Mouse (Mus musculus) naive thymus-derived CD4-positive, alpha-beta T cell, adult 5 months (primary cell): ENCODE results near the gene Flywch2. TPM values are rescaled to one million over a fixed set of nuclear protein-coding genes. Genes with fewer than 3 reads are reported as not detected.

ENCODE experiments used
- polyA plus RNA-seq: library from polyadenylated mRNA; unstranded; fragments of 100-300 nt; shearing (Covaris generic); gene quantifications from one replicate; pipeline ENCODE4 v1.2.1, GENCODE M21; 2017

The Flywch2 gene
- polyA plus RNA-seq, result not detected

DNA sequence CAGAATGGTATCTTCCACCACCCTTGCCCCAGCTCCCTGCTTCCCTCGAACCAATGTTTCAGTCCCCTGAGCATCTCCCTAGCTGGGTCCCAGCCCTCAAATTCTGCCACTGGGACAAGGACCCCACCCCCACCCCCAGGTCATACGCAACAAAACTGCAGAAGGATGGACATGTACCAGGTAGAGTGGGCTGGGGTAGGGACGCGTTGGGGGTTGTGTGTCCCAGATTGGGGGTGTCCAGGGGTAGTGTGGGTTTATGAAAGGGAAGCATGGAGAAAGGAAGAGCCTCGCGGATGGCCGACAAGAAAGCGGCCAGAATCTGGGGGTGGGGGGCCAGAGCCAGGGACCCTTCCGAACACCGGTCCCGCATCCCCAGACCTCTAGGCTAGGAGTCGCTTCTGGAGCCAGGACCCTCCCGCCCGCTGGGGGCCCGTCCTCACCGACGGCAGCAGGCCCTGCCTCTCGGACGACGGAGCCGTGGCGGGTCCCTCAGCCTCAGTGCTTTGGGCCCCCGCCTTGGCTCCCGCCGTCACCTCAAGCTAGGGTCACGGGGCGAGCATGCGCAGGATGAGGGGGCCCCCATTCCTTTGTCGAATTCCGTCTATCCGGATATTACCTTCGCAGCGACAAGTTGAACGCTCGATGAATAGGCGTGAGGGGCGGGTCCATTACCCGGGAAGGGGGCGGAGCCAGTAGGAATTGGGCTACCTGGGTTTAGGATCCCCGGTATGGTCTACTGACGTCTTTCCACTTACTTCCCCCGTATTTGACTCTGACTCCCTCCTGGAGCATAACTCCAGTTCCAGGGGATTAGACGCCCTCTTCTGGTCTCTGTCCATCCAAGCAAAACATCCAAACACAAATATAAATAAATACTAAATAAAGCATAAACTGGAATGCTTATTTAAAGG lies at the start of gene Flywch2:
Gene Flywch2 (minus strand): TSS at position 521 of the 911 bp plus-strand sequence.

DNA sequence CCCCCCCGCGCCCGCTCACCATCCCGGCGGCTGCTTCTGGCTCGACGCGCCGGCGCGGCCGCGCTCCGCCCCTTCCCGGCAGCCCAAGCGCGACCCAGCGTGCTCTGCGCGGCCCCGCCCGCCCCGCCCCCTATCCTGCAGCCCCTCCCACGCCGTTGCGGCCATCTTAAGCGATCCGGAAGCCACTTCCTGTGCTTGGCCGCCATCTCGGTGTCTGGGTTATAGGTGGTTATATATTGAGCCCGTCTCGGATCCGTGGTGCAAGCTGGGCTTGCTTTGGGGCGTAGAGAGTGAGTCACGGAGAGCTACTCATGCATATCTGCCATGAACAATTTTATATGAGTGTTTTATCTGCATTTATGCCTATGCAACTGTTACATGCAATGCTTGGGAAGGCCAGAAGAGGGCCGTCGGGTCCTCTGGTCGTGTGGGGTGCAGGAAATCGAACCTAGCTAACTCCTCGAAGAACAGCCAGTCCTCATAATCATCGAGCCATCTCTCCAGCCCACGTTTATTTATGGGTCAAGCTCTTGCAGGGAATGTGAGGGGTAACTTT lies 43.3 kb upstream of the Flywch2 start, which contains the start of gene Elob:
Gene Elob (minus strand): TSS at position 73 of the 556 bp plus-strand sequence.

DNA sequence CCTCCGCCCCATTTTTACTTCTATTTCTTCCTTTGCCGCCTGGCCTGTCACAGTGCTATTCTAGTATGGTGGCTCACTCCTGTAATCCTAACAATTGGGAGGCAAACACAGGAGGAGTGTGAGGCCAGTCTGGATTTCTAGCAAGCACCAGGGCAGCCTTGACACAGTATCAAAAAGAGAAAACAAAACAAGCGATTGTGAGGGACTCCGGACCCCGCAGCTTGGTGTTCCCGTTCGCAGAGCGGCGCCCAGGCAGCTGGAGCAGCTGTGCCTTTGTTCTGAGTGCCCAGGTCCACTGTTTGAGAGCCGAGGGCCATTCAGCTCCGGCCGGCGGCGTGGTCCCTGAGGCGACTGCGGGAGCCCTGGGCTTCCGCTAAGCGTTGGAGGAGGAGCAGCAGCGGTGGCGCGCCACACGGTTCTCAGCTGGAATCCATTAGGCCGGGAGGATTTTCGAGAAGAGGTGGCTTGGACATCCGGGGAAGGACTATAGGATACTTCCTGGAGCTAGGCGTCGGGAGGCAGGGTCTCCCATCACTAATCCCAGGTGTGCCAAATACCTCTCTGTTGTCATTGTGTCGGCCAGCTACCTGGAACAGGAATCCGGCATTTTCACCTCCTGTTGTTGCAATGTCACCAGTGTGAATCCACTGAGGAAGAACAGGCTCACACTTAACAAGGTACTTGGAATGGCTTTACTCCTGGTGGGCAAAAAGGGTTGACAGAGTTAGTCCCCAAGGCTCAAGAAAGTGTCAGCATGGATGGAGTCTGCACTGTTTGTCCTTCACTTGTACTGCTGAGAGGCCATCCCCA lies 4.6 kb upstream of the Flywch2 start, which contains the start of gene Srrm2:
Gene Srrm2 (plus strand): TSS at position 264 of the 810 bp plus-strand sequence.

DNA sequence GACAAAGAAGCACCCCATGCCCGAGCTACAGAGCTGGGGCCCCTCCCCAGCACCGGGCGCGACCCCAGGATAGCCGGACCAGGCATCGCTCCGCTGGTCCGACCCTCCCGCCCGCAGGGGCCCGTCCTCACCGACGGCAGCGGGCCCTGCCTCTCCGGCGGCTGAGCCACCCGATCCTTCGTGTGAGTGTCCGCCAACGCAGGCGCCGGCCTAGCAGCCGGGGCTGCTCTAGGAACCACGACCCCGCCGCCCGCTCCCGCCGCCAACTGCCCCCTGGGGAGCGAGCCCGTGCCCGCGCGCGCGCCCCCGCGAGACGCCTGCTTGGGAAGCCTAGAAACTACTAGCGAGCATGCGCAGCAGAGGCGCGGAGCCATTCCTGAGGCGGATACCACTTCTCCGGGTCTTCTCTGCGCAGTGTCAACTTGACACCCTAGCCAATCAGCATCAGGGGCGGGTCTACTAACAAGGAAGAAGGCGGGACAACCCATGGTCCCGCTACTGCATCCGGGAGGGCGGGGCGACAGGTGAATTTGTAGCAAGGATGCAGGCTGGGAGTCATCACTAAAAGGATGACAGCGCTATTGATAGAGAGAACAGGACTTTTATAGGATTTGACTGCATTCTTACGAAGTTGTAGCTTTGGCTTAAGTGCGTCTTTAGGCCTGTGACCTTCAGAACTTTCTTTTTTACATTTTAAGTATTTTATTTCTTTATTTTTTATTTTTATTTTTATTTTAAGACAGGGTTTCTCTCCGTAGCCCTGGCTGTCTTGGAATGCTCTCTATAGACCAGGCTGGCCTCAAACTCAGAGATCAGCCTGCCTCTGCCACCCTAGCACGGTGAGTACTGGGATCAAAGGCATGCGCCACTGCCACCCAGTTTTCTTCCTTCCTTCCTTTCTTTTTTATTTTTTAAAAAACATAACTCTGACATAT lies 14.3 kb downstream of the Flywch2 start, which contains the start of gene Flywch1:
Gene Flywch1 (minus strand): TSS at position 319 of the 935 bp plus-strand sequence.

DNA sequence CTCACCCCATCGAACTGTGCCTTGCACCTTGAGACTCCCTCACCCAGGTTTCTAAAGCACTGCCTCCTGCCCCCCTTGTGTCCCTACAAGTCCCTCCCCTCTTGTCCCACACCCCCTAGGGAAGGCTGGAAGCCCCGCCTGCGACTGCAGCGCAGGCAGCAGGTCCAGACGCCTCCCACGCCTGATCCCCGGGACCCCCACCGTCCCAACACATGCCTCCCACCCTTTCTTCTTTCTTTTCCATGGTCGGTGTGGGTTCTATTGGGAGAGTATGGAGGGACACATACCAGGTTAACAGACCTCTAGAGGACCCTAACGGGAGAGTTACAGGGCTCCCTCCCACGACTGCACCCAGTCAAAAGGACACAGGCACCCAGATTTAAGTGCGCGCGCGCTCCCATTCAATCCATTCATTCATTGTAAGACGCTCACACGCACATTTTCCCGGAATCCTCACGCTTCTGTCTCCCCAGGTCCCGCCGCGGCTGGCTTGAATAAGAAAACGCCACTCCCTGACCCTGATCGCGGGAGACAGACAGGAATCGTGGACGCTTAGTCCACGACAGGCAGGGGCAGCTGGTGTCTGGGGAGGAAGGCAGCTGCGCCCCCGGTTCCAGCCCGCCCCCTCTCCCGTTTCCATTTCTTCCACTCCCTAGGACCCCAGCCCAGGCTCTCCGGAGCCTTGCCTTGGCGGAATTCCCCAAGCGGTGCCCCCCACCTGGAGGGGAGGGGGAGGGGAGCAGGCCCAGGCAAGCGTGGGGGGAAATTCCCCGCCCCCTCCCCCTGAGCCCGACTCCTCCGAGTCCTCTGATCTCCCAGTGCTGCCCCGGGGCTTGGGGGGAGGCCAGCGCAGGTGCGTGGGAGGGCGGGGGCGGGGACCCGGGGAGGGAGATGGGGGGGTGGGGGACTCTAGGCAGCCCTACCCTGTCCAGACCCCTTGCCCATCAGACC lies 40.3 kb downstream of the Flywch2 start, which contains the start of gene Kremen2:
Gene Kremen2 (minus strand): TSS at position 533 of the 951 bp plus-strand sequence.

GRCm38 (mm10) chr17:23740598-23741021 lies 45.3 kb downstream of the Flywch2 start, which contains the start of gene Paqr4:
TSS of gene Paqr4 (minus strand) at chr17:23740867.

Other genes starting within 250 kb of the Flywch2 start
- 8.3 TPM for gene Zfp213, start 221.8 kb downstream of the Flywch2 start, polyA plus RNA-seq
- gene Zfp13, start 186.6 kb downstream of the Flywch2 start, polyA plus RNA-seq, result not detected
- gene Zscan10, start 185.2 kb downstream of the Flywch2 start, polyA plus RNA-seq, result 19.6 TPM
- not detected for gene Mmp25, start 140.8 kb downstream of the Flywch2 start, polyA plus RNA-seq
- gene Bicdl2, start 125.6 kb downstream of the Flywch2 start, polyA plus RNA-seq, result not detected
- gene Hcfc1r1, start 112.5 kb downstream of the Flywch2 start, polyA plus RNA-seq, result 46.7 TPM
- gene Thoc6, start 112.2 kb downstream of the Flywch2 start, polyA plus RNA-seq, result 35.4 TPM
- gene Tnfrsf12a, start 108.6 kb downstream of the Flywch2 start, polyA plus RNA-seq, result 38.8 TPM
- gene Cldn6, start 106.8 kb downstream of the Flywch2 start, polyA plus RNA-seq, result not detected
- not detected for gene Cldn9, start 102.1 kb downstream of the Flywch2 start, polyA plus RNA-seq
- 0.27 TPM for gene 1520401A03Rik, start 63.3 kb downstream of the Flywch2 start, polyA plus RNA-seq
- gene Pkmyt1, start 59.7 kb downstream of the Flywch2 start, polyA plus RNA-seq, result 57.3 TPM
- gene Paqr4, start 45.2 kb downstream of the Flywch2 start, polyA plus RNA-seq, result 1.00 TPM
- gene Kremen2, start 40.2 kb downstream of the Flywch2 start, polyA plus RNA-seq, result 0.81 TPM
- gene Flywch1, start 14.5 kb downstream of the Flywch2 start, polyA plus RNA-seq, result 23.4 TPM
- gene Srrm2, start 4.5 kb upstream of the Flywch2 start, polyA plus RNA-seq, result 1,111 TPM
- gene Elob, start 43.1 kb upstream of the Flywch2 start, polyA plus RNA-seq, result 324 TPM
- not detected for gene Prss33, start 50.0 kb upstream of the Flywch2 start, polyA plus RNA-seq
- not detected for gene Prss32, start 57.8 kb upstream of the Flywch2 start, polyA plus RNA-seq
- not detected for gene Prss41, start 58.1 kb upstream of the Flywch2 start, polyA plus RNA-seq
- gene Prss21, start 82.0 kb upstream of the Flywch2 start, polyA plus RNA-seq, result not detected
- gene Dcpp1, start 94.8 kb upstream of the Flywch2 start, polyA plus RNA-seq, result not detected
- gene Dcpp2, start 94.8 kb upstream of the Flywch2 start, polyA plus RNA-seq, result not detected
- gene Dcpp3, start 131.4 kb upstream of the Flywch2 start, polyA plus RNA-seq, result not detected
- gene Sbp, start 155.6 kb upstream of the Flywch2 start, polyA plus RNA-seq, result not detected
- gene Sbpl, start 169.2 kb upstream of the Flywch2 start, polyA plus RNA-seq, result not detected
- not detected for gene Prss30, start 194.5 kb upstream of the Flywch2 start, polyA plus RNA-seq
- gene Prss22, start 212.0 kb upstream of the Flywch2 start, polyA plus RNA-seq, result not detected